Mouse (Mus musculus) regulatory T cell (primary cell): ENCODE measurements around the gene Fcnb.

Experiments used
- in situ Hi-C: fragments of 300-600 bp; cut with MboI, MseI; formaldehyde crosslinking; loops from one replicate; pipeline ENCODE4 v1.15.1; 2025; ENCODE audit warnings: high pct_unique_total_duplicates

Gene Fcnb

DNA sequence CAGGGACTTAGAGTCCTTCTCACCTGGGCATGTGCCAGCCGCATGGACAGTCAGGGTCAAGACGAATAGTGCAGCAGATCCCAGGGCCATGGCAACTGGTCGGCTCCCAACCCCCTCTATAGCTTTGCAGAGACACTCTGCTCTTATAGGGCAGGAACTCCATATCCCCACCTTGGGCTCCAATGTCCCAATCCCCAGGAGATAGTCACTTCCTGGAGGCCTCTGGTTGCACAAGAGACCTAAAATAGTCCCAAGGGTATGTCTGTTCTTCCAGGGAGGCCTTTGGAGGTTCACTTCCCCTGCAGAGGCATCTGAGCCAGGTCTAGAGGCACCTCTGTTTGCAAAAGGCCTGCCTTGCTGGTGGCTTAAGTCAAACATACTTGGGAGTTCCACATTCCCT, at the start of gene Fcnb:
Gene Fcnb (minus strand): TSS at position 118 of the 400 bp plus-strand sequence.
- in situ Hi-C loops: no loop called here

DNA sequence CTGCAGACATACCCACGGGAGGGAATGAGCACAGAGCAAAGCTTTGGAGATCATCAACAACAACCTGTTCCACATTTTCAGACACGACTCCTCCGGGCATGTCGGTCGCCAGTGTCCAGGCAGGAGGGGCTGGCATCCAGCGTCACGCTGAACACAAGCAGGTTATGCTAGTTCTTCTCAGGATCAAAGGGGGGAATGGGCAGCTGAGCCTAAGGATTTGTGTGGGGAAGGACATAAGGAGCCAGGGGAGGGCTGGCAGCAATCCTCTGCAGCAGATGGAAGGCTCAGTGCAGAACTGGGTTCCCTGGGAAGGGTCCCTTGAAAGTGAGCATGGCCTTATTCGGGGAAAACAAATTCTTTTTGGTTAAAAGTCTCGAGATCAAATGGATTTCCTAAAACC, 49.1 kb upstream of the Fcnb start:
- in situ Hi-C loops: no loop called here

DNA sequence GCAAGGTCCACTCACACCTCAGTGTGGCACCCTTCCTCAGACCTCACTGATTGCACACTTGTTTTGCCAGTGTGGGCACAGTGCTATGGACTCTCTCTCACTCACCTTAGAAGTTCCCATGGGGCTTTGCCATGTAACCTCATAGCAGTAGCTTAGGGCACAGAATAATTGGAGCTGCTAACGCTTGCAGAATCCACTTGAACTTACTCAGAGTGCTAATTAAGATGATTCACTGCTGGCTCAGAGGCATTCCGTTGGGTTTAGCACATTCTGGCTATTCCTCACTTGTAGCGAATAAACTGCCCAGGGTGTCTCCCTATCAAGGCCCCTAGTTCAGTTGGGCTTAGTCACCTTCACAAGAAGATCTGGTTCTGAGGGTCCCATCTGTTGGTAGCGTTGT, 47.4 kb upstream of the Fcnb start:
- in situ Hi-C loops: no loop called here

DNA sequence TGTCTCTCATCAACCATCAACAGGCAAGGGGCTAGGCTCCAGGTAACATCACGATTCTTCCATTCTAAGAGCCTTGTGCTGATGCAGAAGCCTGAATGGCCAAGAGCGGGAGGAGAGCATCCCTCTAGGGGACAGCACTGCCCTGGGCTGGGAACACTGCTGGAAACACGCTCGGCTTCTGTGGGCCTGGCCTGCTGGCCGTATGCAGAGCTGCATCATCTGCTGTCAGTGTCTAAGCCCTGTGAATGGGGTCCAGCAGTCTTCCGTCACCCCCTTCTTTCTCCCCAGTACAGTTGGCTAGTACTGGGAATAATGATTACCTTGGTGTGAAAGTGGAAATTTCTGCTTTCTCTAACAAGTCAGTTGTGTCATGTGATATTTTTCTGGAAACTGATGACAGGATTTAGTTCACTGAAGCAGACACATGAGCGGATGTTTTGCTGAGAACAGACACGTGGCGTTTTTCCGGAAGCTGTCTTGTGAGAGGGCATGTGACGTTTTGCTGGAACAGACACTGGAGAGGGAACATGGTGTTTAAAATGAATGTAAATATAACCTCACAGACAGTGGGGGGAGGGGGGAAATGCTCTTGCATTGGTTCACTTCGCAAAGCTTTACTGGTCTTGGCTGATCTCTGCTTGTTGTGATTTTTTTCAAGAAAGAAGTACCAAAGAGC, 42.2 kb upstream of the Fcnb start:
- in situ Hi-C loops: no loop called here

DNA sequence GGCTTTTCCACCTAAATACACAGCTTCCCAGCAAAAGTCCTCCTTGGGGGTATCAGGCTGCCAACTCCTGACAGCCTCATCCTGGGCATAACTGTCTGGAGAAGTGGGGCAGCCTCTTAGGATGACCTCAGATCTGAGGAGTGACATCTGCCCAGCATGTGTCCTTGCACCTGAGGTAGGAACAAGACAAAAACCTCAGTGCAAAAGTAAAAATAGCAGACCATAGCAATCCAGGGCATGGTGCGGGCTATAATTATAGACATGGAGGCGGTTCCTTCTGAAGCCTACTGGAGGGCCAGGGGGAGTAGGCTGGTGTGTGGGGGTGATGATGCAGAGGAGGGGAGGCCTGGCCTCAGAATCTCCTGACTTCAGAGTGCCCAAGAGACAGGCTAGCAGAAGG, 39.2 kb upstream of the Fcnb start:
- in situ Hi-C loops: no loop called here

DNA sequence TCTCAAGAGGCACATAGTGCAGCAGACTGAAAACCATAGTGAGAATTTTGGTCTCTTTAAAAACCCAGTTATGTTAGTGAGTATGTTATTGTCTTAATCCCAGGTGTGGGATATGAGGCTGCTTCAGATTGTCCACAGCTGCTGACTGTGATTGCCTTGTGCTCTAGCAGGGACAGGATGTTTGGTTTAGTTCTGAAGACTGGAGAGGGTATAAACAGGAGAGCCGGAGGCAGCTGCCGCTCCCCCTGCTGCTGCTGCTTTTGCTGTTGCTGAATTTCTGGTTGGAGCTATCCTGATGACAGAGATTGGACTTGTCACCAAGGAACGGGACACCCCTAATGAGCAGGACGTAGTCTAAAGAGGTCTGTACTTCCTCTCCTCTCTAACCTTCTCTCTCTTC, 36.6 kb upstream of the Fcnb start:
- in situ Hi-C loops: no loop called here

DNA sequence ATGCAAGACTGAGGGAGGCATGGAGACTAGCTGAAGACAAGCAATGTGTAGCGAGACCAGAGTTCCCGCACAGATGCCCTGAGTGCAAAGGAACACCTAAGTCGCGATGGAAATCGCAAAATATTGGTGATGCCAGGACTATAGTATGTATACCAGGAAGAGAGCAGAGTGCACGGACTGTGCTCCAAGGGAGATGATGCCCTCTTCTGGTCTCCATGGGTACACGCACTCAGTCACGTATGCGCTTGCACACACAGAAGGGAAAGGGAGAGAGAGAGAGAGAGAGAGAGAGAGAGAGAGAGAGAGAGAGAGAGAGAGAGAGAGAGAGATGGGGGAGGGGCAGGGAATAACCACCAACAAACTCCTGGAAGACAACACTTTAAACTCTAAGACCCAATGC, 35.7 kb upstream of the Fcnb start:
- in situ Hi-C loops: no loop called here

DNA sequence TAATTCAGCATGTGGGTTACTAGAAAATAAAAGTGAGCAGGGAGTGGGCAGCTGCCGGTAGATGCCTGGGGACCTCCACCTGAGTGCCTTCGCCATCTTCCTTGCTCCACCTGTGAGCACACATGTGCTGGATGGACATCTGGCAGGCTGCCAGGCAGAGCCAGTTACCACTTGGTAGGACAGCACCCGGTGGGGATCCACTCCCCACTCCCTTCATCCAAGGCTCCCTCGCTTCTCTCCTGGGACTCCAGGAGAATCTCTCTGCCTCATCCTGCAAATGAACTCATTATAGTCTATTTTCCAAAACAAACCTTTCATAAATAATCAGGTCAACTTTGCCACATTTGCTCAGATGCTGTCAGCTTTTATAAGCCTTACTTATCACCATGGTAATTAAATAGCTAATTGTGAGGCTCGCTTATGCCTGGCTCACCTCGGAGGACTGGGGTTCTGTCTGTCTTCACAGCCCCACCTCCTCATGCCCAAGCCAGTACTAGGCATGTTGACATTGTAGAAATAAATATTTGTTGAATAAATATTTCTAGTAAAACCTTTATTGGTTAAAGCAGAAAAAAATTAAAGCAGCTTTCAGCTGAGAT, 33.9 kb upstream of the Fcnb start:
- in situ Hi-C loops: no loop called here

DNA sequence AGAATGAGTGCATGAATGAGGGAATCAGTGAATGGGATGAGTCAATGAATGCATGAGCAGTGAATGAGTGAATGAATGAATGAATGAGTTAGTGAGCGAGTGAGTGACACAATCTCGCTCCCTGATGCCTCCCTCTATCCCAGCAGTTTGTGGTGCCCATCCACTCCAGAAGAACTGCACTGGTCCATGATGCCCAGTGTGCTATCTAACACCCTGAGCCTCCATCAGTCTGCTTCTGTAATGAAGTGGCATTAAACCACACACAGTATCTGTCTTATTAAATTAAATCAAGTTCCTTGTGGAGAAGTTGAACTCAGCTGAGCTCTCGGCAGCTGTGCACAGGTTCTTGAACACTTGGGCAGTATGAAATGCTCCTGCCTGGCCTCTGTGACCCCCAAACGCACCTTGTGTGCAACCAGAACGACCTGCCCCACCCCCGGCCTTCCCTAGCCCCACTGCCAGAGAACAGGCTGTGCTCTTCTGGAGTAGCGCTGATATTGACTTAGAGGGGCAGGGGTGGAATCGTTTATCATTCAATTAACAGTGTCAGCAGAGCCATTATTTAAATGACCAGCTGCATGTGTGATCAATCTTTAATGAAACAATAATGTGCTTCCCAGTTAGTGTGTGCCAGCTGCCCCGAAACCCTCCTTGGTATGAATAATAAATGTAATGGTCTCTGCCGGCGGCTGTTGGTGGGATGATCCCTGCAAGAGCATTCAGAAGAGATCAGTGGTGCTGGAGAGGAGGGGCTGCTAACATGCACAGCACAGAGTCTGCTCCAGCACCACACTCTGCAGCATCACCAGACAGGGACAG, 33.0 kb upstream of the Fcnb start:
- in situ Hi-C loops: no loop called here

DNA sequence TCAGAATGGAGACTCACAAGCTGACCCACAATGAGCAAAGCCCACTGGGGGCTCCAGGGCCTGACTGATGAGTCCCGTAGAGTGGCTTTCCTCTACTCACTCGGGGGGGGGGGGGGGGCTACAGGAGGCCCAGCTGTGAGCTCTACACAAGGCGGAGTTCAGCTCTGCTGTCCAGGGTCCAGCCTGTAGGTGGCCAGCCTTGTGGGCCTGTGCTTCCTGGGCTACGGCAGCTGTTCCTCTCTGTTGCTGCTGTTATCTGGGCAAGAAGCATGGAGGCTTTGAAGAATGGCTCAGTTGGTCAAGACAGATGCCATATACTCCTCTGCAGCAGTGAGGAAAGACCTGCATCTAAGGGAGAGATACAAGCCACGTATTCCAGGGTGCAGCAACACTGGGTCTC, 24.1 kb upstream of the Fcnb start:
- in situ Hi-C loops: no loop called here

DNA sequence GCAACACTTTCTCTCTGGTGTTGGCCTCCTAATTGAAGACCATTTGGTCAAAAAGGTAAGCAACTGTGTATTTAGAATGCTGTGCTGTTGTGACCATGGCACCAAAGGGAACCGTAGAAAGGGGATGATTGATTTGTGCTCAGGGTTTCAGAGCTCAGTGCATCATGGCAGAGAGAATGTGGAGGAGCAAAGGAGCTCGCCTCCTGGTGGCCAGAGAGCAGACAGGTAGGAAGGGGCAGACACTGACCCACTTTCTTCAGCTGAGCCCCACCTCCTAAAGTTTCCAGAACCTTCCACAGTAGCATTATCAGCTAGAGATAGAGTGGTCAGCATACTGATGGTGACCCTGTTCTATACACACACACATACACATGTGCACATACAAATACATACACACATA, 21.3 kb upstream of the Fcnb start:
- in situ Hi-C loops: no loop called here

DNA sequence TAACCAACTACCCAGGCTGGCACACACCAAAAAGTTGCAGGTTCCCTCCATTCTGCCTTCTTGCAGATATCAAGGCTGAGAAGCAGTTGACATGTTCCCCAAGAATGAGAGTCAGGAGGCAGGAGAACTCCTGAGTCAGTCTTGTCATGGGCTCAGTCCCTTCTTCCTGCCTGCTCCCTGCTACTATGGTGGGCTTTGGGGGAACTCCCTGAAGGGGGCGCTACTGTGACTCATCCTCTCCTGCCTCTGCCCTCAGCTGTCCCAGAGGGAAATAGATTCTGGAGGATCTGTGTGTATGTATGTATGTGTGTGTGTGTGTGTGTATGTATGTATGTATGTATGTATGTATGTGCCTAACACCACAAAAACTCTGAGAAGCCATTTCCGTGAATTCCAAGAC, 19.0 kb upstream of the Fcnb start:
- in situ Hi-C loops: no loop called here

DNA sequence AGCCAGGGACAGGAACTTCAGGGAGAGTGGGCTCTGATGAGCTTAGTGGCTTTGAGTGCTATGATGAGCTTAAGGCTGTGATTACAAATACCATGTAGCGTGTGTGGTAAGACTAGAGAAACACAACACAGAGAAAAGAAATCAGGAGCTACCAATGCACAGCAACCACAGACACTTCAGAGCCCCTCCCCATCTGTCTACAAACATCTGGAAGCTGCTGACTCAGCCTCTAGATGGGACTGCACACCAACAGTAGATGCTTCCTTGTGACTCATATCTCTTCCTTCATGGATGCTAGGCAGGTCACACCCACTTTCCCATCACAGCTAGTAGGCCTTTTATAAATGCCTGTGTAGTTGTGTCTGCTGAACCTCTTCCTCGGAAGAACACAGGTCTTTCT, 17.2 kb upstream of the Fcnb start:
- in situ Hi-C loops: no loop called here

DNA sequence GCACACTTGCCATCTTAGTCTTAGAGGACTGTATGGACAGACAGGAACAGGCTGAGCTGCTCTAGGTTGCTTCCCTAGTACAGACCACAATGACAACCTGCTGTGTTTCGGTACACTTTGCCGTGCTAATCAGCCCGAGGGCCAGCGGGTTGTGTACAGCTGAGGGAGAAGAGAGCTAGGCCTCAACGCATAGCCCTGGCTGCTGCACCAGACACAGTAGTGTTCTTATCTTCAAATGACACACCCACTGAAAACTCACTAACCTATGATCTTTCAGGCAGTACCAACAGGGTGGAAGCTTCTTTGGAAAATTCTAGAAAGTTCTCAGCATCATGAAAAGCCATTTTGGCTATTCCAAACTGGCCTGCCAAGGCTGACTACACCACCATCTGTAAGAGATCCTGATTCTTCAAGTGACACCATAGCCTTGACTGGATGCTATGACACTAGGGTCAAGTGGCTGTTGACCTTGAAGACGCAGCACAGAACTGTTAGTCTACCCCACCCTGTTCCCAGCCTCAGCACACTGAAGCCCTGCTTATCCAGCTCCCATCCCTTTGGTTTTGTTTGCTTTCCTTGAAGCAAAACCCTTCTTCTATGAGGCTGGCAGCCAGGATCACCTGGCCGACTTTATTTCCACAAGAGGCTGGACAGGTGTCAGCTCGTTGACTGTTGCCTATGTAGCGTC, 16.3 kb upstream of the Fcnb start:
- in situ Hi-C loops: no loop called here

DNA sequence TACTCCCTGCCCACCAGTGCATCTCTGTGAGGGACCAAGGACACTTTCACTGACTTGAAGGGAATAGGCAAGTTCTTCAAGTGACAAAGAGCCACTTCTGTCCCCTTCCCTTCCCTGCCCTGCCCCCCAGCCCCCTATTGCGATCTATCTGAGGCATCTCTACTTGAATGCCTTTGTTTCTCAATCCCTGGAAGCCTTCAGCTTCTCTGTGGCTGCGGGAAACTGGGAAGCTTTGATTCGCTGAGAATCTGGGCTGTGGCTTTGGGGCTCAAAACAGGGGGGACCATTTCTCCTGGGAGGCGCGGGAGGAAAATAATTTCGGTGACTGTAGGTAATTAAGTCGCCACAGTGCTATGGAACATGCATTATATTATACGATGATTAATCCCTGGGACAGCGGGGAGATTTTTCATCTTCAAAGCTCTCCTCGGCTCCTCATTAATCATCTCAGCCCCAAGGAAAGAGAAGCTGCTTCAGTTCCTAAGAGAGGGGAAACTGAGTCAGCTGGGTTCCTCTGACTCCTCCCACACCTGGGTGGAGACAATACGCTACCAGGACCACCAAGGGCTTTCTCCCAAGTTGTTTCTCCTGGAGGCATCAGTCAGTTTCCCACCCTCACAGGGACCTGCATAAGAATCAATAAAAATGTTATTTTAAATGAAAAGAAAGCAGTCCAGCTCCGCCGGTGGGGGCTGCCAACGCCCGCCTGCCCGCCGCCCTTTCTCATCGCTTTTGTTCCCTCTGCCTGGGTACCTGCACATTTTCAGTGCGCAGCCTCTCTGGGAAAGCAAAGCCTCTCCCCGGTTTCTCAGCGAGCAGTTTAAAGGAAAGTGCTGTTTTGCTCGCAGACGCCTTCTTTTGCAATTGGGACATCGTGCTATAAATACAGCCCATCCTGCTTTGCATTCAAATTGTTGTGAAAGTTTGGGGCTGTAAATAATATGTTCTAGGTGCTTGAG, 14.1 kb upstream of the Fcnb start:
- in situ Hi-C loops: no loop called here

DNA sequence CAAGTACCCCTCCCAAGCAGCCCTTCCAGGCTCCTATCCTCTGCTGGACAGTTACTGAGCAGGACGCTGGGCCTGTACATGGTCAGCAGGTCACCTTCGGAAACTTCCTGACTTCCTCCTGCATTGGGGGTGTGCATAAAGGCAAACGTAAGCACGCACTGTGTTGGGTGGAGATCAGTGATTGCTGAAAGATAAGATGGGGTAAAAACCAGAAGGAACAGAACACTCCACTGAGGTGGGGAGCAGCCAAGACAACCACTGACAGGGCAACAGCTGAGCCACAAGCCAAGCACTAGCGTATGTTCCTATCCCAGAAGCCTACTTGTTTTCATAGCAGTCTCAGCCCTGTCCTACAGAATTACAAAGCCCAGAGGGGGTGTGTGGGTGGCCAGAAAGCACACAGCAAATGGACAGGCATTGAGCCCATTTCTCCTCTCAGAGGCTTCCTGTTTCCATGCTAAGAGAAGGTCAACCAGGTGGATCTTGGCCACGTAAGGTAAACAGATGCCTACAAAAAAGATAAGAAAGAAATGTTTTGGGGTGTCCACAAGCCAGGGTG, 12.1 kb upstream of the Fcnb start:
- in situ Hi-C loops: no loop called here

DNA sequence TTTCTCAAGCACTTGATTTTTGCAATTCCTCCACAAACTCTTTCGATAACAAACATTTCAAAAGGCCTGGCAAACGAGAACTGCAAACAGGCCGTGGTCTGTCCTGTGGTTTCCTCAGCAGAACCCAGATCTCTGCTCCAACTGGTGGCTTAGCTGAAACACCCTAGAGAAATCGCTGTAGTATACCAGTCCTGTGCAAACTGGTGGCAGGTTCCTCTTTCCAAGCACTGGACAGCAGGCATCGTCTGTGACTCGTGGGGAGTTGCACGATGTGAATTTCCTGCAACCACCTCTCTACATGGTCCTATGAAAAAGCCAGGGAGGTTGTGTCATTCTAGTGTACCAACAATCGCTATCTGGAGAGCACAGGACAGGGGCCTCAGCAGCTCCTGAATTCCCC, 7.4 kb upstream of the Fcnb start:
- in situ Hi-C loops: no loop called here

DNA sequence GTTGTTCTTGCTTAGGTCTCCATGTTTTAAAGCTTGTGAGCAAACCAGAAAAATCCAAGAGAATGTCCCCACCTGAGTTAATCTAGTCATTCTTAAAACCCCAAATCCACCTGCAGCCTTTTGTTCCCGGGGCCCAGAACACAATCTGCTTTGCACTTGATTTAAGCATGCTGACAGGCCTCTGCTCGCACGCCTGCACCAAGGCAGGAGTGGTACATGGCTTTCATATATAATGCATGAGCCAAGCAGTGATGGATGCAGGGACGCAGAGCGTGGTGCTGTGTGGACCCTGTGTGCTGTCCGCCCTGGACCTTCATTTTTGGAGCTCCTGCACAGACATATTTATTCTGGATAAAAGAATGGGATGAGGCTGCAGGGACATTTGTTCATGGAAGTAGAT, 6.4 kb upstream of the Fcnb start:
- in situ Hi-C loops: no loop called here

DNA sequence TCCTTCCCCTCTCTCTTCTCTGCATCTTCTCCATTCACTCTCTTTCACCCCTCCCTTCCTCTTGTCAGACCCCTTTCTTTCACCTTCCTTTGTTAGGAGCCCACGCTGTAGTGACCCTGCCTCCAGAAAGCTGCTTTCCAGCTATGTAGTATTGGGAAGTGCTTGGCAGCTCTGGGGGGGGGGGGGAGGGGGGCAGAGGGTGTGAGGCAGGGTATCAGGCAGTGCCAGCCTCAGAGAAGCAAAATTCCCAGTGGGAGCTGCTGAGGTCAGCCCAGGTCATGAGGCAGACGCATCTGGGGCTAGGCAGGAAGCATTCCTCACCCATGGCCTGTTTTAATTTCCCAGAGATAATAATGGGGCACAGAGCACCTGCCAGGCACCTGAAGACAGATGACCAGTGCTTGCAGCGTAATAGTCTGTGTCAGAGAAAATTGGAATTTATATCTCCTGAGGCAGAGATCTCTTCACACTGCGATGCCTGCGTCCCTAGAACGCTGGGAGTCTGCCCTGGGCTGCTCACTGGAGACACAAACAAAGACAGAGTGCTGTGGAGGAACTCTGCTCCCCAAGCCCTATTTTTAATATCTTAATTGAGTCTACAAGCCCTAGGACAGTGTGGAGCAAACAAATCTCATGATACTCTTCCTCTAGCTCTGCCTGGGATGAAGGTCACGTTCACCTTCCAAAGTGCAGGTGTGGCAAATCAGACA, 5.8 kb upstream of the Fcnb start:
- in situ Hi-C loops: no loop called here

DNA sequence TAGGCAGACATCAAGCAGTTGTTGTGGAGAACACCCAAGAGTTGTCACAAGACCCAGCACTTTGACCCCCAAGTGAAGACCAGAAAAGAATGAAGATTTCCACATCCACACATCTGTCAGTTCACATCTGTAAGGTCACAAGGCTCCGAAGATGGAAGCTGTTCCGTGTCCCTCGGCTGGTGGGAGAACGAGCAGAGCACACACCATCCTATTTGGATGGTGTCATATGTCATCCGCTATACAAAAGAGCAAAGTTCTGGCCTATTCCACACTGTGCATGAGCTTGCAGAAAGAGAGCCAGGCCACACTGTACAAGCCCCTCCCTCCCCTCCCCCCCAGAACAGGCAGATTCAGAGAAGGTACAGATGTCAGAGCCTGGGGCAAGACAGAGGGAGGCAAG, 4.4 kb upstream of the Fcnb start:
- in situ Hi-C loops: no loop called here
